Mouse (Mus musculus) intestine, embryonic 15.5 days (tissue): ENCODE measurements around the gene Gm20388. TPM values are rescaled to one million over a fixed set of nuclear protein-coding genes. Genes with fewer than 3 reads are reported as not detected.

Source experiments
- ATAC-seq: fragments of 200-750 bp; cut with Nextera tagmentation; 2 replicates; pipeline ENCODE4 v1.8.0; 2017; ENCODE audit warnings: moderate TSS enrichment, moderate library complexity
- H3K27ac ChIP-seq: fragments of 300-500 bp; sonication (generic); 2 replicates; pipeline ENCODE4 v1.5.1; 2015; ENCODE audit warnings: mild to moderate bottlenecking, inconsistent platforms
- H3K27me3 ChIP-seq: fragments of 300-500 bp; sonication (generic); replicated peaks from 2 replicates; pipeline ENCODE4 v1.6.1; 2015; ENCODE audit warnings: inconsistent platforms
- H3K36me3 ChIP-seq: fragments of 300-500 bp; sonication (generic); 2 replicates; pipeline ENCODE4 v1.6.1; 2015; ENCODE audit warnings: inconsistent platforms
- H3K4me1 ChIP-seq: fragments of 300-500 bp; sonication (generic); replicated peaks from 2 replicates; pipeline ENCODE4 v1.6.1; 2015; ENCODE audit warnings: inconsistent platforms
- H3K4me2 ChIP-seq: fragments of 300-500 bp; sonication (generic); replicated peaks from 2 replicates; pipeline ENCODE4 v1.6.1; 2015; ENCODE audit warnings: mild to moderate bottlenecking, inconsistent platforms
- H3K4me3 ChIP-seq: fragments of 300-500 bp; sonication (generic); replicated peaks from 2 replicates; pipeline ENCODE4 v1.5.1; 2015; ENCODE audit warnings: inconsistent platforms
- H3K9ac ChIP-seq: fragments of 300-500 bp; sonication (generic); 2 replicates; pipeline ENCODE4 v1.6.1; 2015; ENCODE audit warnings: inconsistent platforms
- H3K9me3 ChIP-seq: fragments of 300-500 bp; sonication (generic); 2 replicates; pipeline ENCODE4 v1.6.1; 2016; ENCODE audit warnings: inconsistent platforms
- WGBS: fragments of 180-500 bp; shearing (Covaris S2); methylation state at CpG from one replicate; pipeline ENCODE4 v1.1.7; 2015; 5-methylcytosine and 5-hydroxymethylcytosine counted together
- polyA plus RNA-seq: library from polyadenylated mRNA; unstranded; fragments of >200 nt; fragmentation: Nextera tagmentation; extraction: Ambion mirVana; gene quantifications from 2 replicates; pipeline ENCODE4 v1.2.1, GENCODE M21; 2015

Gene Gm20388
- polyA plus RNA-seq, 1 experiment from 2014 or later, result not detected

DNA sequence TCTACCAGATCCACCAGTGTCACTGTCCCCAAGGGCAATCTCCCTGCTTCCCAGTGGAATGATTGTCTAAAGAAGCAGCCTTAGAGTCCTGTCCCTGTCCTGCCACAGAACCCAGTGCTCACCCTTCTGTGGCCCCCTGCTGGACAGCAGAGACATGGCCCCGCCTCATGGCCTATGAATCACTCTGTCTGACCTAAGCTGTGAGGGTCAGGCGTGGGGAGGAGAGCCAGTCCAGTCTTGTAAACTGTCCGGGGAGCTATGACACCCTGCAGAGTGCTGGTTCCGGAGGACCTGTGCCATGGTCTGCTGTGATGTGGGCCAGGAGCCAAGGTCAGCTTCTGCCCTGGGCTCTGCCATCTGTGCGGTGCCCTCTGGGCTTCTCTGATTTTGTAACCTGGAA lies 2229.1 kb downstream of the Gm20388 start:
- WGBS, result 38% methylated on average over 5 of the region's 5 CpGs
- no peaks in the 10 kb centered on the region for H3K4me1 ChIP-seq
- peak; percentile 75 for ATAC-seq

DNA sequence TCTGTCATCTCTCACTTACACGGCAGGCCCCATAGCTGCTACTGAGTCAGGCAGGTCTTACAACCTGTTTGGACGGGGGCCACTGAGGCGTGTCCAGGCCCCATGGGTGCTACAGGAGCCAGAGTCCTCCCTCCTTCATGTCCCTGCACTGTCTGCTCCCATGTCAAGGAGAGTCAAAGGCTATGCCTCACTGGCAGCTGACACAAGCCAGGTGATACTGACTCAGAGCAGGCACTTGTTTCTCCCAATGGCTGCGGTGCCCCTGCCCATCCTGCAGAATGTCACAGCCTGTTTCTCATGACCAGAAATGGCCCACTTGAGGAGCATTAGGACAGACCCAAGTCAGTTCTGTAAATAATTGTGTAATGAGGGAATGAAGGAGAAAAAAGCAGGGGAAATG lies 2229.8 kb downstream of the Gm20388 start:
- Histone ChIP-seq H3K9me3 (no peaks in the 10 kb centered on the region), H3K27ac (no peak overlapping the region), H3K4me1 (no peaks in the 10 kb centered on the region), H3K4me3 (no peak overlapping the region), H3K4me2 (no peak overlapping the region), H3K36me3 (no peaks in the 10 kb centered on the region), H3K27me3 (no peaks in the 10 kb centered on the region), H3K9ac (no peak overlapping the region)
- WGBS, result 86% methylated on average over 4 of the region's 4 CpGs
- no peak for ATAC-seq

More for the DNA sequence above, 2229.1 kb downstream of the Gm20388 start:
- H3K27me3 ChIP-seq, result no peaks in the 10 kb centered on the region
- no peaks in the 10 kb centered on the region for H3K36me3 ChIP-seq
- H3K9me3 ChIP-seq, result no peaks in the 10 kb centered on the region
- no peak overlapping the region for H3K27ac ChIP-seq
- no peak overlapping the region for H3K4me3 ChIP-seq
- no peak overlapping the region for H3K9ac ChIP-seq
- no peak overlapping the region for H3K4me2 ChIP-seq

DNA sequence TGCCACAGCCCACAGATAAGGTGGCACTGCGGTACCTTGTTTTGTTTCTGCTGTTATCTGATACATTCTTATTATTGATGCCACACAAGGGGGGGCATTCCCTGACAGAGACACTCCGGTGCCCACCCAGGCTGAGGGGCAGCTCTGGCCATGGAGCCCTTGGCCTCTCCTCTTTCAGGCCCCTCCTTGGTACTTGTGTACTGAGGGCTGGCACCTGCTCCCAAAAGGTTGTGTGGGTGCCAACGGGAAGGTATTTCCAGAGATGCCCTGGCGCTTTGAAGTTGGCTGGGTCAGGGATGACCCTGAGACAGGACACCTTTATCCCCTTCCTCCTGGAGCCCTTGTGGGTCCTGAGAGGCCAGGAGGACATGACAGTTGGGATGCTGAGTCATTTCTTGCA lies 2231.8 kb downstream of the Gm20388 start:
- no peak overlapping the region for H3K4me3 ChIP-seq
- no peak for ATAC-seq
- no peak overlapping the region for H3K4me2 ChIP-seq
- no peaks in the 10 kb centered on the region for H3K9me3 ChIP-seq
- no peaks in the 10 kb centered on the region for H3K4me1 ChIP-seq
- H3K36me3 ChIP-seq, result no peaks in the 10 kb centered on the region
- H3K27ac ChIP-seq, result no peak overlapping the region
- 93% methylated on average over 4 of the region's 4 CpGs for WGBS
- no peak overlapping the region for H3K9ac ChIP-seq
- no peaks in the 10 kb centered on the region for H3K27me3 ChIP-seq

DNA sequence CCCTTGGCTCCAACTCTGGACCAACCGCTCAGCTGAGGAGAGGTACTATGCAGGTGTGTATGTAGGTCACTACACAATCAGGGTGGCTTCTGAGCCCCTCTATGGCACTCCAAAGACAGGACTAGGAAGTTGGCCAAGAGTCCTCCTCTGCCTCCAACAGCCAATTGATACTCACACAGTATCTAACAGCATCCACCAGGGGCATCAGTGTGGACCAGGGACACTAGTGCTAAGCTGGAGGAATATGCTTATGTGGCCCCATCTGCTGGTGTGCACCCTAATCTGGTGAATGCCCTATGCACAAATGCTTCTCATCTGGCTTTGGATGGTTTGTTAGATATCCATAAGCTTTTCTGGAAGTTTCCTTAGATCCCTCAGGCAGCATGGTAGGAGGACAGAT lies 2232.6 kb downstream of the Gm20388 start:
- WGBS, result 94% methylated on average over 1 of the region's 1 CpGs
- no peaks in the 10 kb centered on the region for H3K27me3 ChIP-seq
- H3K4me1 ChIP-seq, result no peaks in the 10 kb centered on the region
- H3K27ac ChIP-seq, result no peak overlapping the region
- no peaks in the 10 kb centered on the region for H3K36me3 ChIP-seq
- no peak overlapping the region for H3K4me2 ChIP-seq
- ATAC-seq, result no peak
- H3K9ac ChIP-seq, result no peak overlapping the region
- no peaks in the 10 kb centered on the region for H3K9me3 ChIP-seq
- no peak overlapping the region for H3K4me3 ChIP-seq

DNA sequence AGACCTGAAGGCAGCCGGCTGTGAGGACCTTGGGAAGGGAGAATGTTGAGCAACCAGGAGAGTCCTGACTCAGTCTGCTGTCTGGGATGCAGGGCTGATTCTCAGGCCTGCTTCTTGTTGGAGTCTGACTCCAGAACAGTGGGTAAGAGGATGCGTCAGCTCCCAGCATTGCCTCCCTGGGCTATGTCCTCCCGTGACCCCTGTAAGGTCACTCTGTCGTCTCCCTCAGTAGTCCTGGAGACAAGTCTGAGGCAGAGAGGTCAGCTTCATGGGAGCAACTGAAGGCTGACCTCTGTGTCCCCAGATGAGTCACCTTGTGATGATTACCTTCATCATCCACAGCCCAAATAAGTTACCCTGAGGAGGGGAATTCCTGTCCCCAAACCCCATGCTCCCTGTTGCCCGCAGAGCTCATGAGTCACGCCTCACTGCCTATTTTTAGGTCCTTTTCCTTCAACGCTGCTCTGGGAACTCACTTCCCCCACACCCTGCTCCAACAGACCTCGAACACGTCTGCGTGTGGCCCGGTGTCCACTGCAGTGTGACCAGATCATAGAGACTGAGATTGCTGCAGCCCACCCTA lies 2234.2 kb downstream of the Gm20388 start:
- Histone ChIP-seq H3K36me3 (no peaks in the 10 kb centered on the region), H3K4me1 (no peaks in the 10 kb centered on the region), H3K27me3 (no peaks in the 10 kb centered on the region), H3K9me3 (no peaks in the 10 kb centered on the region), H3K4me2 (no peak overlapping the region), H3K27ac (no peak overlapping the region), H3K4me3 (no peak overlapping the region), H3K9ac (no peak overlapping the region)
- ATAC-seq, result no peak
- WGBS, result 62% methylated on average over 11 of the region's 11 CpGs

DNA sequence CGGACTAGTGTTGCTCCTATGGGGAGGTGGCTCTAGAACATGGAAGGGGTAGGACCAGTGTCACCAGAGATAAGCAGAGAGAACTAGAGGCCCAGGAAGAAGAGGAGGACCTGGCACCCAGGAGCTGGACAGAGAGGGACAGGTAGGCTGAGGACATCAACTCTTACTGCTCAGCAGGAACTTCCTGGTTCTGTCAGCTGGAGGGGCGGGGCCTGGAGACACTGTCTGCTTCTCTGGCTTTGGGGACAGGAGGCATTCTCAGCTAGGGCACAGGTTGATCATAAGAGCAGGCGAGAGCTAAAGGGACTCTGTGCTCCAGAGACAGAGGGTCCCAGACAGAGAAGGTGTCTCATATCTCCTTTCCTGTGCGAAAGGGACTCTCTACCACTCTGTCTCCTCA lies 2238.4 kb downstream of the Gm20388 start:
- H3K9ac ChIP-seq, result no peak overlapping the region
- no peak overlapping the region for H3K27ac ChIP-seq
- H3K36me3 ChIP-seq, result no peaks in the 10 kb centered on the region
- H3K4me2 ChIP-seq, result no peak overlapping the region
- no peaks in the 10 kb centered on the region for H3K9me3 ChIP-seq
- 72% methylated on average over 4 of the region's 4 CpGs for WGBS
- H3K4me1 ChIP-seq, result no peaks in the 10 kb centered on the region
- ATAC-seq, result no peak
- no peak overlapping the region for H3K4me3 ChIP-seq
- no peaks in the 10 kb centered on the region for H3K27me3 ChIP-seq

DNA sequence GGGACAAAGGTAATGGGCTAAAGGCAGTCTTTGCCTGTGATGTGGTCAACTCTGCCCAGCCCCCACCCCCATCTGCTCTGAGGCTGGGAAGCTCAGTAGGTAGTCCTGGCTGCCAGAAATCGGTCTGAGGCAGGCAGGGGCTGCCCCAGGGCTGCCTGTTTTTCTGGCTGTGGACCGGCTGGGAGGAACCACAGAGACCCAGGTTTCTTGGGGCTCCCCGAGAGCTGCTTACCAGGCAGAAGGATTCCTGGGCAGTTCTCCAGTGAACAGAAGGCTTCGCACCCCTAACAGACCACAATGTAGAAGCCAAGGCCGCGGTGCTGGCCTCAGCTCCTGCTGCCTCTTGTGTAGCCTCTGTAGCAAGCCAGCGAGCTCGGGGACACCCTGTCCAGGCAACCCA lies 2239.0 kb downstream of the Gm20388 start:
- H3K4me3 ChIP-seq, result no peak overlapping the region
- ATAC-seq, result no peak
- H3K4me1 ChIP-seq, result no peaks in the 10 kb centered on the region
- 84% methylated on average over 8 of the region's 8 CpGs for WGBS
- no peaks in the 10 kb centered on the region for H3K9me3 ChIP-seq
- no peak overlapping the region for H3K4me2 ChIP-seq
- H3K27me3 ChIP-seq, result no peaks in the 10 kb centered on the region
- H3K9ac ChIP-seq, result no peak overlapping the region
- H3K36me3 ChIP-seq, result no peaks in the 10 kb centered on the region
- H3K27ac ChIP-seq, result no peak overlapping the region

DNA sequence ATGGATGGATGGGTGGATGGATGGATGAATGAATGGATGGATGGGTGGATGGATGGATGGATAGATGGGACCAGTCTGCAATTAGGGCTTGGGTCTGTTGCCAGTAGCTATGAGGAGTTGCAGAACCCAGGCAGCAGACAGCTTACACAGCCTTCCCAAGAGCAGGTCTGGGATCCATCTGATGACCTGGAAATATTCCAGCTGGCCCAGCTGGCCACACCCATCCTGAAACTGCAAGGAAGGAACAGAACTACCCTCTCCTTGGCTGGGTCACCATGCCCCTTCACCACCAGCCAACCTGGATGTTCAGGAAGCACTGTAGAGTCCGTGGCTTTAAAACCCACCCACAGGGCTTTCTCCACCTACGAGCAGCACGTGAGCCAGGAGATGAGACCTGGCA lies 2240.9 kb downstream of the Gm20388 start:
- Histone ChIP-seq H3K27ac (no peak overlapping the region), H3K9me3 (no peaks in the 10 kb centered on the region), H3K36me3 (no peaks in the 10 kb centered on the region), H3K4me2 (no peak overlapping the region), H3K27me3 (no peaks in the 10 kb centered on the region), H3K4me3 (no peak overlapping the region), H3K9ac (no peak overlapping the region), H3K4me1 (0 out of 2 replicates have a peak, but pooled peaks cover 5% of the 10 kb centered on the region)
- ATAC-seq, result no peak
- 75% methylated on average over 3 of the region's 3 CpGs for WGBS

DNA sequence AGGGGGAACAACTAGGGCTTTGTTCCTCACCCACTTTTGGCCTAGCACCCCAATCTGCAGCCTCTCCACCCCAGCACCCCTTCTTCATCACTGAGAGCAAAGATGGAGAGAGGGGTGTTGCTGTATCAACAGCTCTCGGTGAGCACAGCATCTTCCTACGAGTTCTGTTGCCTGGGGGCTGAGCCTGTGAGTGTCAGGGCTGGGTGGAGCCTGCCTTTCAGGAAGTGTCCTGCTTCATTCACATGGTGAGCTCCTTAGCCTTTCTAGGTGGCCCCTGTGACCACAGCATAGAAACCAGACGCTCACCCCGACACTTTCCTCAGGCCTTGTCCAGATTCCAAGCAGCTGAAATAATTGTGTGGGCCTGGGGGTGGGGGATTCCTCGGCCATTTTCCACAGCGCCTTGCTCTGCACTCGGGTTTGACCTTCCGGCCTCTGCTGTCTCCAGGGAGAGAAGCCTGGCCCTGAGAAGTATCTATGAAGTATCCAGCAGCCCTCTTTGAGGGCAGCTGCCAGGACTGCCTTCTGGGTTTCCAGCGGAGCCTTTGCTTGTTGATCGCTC lies 2244.5 kb downstream of the Gm20388 start:
- Histone ChIP-seq H3K9me3 (no peaks in the 10 kb centered on the region), H3K4me2 (no peak overlapping the region), H3K27ac (no peak overlapping the region), H3K4me3 (no peak overlapping the region), H3K36me3 (no peaks in the 10 kb centered on the region), H3K9ac (no peak overlapping the region), H3K4me1 (0 out of 2 replicates have a peak, but pooled peaks cover 5% of the 10 kb centered on the region), H3K27me3 (no peaks in the 10 kb centered on the region)
- no peak for ATAC-seq
- WGBS, result 42% methylated on average over 10 of the region's 10 CpGs

DNA sequence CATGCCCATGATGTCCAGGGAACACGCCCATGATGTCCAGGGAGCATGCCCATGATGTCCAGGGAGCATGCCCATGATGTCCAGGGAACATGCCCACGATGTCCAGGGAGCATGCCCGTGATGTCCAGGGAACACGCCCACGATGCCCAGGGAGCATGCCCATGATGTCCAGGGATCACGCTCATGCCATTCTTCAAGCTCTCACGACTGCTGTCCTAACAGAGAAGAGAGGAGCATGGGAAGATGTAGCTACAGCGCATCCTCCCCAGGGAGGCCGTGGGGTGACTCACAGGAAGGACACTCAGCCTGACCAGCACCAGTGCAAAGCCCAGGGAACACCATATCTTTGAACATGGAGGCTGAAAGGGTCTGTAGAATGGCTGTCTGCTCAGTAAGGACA lies 2245.3 kb downstream of the Gm20388 start:
- no peak overlapping the region for H3K27ac ChIP-seq
- no peak overlapping the region for H3K9ac ChIP-seq
- H3K9me3 ChIP-seq, result no peaks in the 10 kb centered on the region
- WGBS, result 89% methylated on average over 9 of the region's 9 CpGs
- H3K4me1 ChIP-seq, result 0 out of 2 replicates have a peak, but pooled peaks cover 5% of the 10 kb centered on the region
- no peaks in the 10 kb centered on the region for H3K27me3 ChIP-seq
- H3K4me3 ChIP-seq, result no peak overlapping the region
- ATAC-seq, result no peak
- no peaks in the 10 kb centered on the region for H3K36me3 ChIP-seq
- H3K4me2 ChIP-seq, result no peak overlapping the region

DNA sequence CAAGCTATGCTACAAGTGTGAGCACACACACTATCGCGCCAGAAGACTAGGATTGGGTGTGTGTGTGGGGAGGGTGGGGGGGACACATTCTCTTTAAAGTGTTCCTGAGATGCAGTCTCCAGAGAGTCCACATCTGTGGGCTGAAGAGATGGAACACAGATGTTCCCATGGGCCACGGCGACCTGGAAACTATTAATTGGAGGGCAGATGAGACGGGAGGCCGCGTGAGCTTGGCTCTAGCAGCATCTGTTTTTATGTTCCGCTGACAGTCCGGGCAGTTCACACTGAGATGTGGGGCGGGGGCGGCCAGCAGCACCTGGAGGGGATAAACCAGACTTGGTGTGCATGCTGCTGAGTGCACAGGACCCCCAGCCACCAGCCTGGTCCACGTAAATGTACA lies 2247.0 kb downstream of the Gm20388 start:
- Histone ChIP-seq H3K27me3 (no peaks in the 10 kb centered on the region), H3K9ac (no peak overlapping the region), H3K4me1 (0 out of 2 replicates have a peak, but pooled peaks cover 5% of the 10 kb centered on the region), H3K9me3 (no peaks in the 10 kb centered on the region), H3K4me3 (no peak overlapping the region), H3K4me2 (no peak overlapping the region), H3K36me3 (no peaks in the 10 kb centered on the region), H3K27ac (no peak overlapping the region)
- 72% methylated on average over 12 of the region's 12 CpGs for WGBS
- ATAC-seq, result no peak

DNA sequence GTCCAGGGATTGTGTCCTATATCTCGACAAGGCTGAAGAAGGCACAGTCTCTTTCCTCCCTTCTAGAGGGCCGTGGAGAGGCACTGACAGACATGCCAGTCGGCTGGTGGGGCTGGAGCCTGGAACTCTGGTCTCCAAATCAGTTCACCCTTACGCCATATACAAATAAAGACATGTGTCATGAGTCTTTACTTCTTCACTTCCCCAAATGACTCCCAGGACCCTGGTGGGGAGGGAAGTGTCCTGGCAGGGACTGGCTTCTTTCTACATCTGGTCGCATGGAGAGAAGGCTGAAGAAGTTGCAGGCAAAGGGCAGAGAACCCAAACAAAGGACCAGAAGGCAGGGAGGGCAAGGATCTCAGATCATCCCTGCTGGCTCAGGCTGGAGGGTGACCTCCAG lies 2249.5 kb downstream of the Gm20388 start:
- H3K9me3 ChIP-seq, result no peaks in the 10 kb centered on the region
- no peak overlapping the region for H3K27ac ChIP-seq
- H3K36me3 ChIP-seq, result no peaks in the 10 kb centered on the region
- no peak for ATAC-seq
- no peak overlapping the region for H3K4me3 ChIP-seq
- H3K9ac ChIP-seq, result no peak overlapping the region
- no peak overlapping the region for H3K4me2 ChIP-seq
- 69% methylated on average over 5 of the region's 5 CpGs for WGBS
- no peaks in the 10 kb centered on the region for H3K27me3 ChIP-seq
- 0 out of 2 replicates have a peak, but pooled peaks cover under 1% of the 10 kb centered on the region for H3K4me1 ChIP-seq

DNA sequence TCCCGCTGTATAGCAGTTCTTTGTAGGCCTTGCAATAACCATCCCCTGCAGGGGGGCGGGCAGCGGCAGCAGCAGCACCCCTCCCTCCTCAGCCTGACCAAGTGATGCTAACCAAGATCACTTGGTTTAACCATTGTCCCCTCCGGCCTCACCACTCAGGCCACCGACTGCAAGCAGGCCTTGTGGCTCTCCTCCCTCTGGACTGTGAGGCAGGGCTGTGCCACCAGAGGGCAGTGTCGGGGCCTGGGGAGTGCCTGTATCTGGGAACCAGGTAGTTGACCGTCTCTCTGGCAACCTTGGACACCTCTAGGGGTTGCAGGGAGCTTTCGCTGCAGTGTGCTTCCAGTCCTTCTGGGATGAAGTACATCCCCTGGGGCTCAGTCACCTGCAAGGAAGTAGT lies 2252.4 kb downstream of the Gm20388 start:
- Histone ChIP-seq H3K9ac (no peak overlapping the region), H3K27me3 (no peaks in the 10 kb centered on the region), H3K9me3 (no peaks in the 10 kb centered on the region), H3K4me2 (no peak overlapping the region), H3K27ac (no peak overlapping the region), H3K4me3 (no peak overlapping the region), H3K36me3 (no peaks in the 10 kb centered on the region), H3K4me1 (no peaks in the 10 kb centered on the region)
- ATAC-seq, result peak; percentile 45; the same call in 1 of the 2 replicates
- WGBS, result 33% methylated on average over 8 of the region's 8 CpGs
